Mouse (Mus musculus) retina, postnatal 7 days (tissue): ENCODE data around the gene Tbc1d25.

ENCODE experiments used
- DNase-seq: peaks from one replicate; pipeline ENCODE4 v3.0.0-alpha.2; 2012; ENCODE audit warnings: low read depth, low spot score

Tbc1d25 gene

GRCm38 (mm10) chrX:8175504-8176385, at the start of gene Tbc1d25:
Gene Tbc1d25, minus strand, starts transcription at chrX:8176181.
- DNase-seq = peak; percentile 71

- DNase-seq = no peak
These were observed 47.5 kb upstream of the Tbc1d25 start for GRCm38 (mm10) chrX:8223473-8223872.

GRCm38 (mm10) chrX:8222678-8223421, 46.9 kb upstream of the Tbc1d25 start:
- DNase-seq = no peak

- DNase-seq = no peak
These were observed 46.3 kb upstream of the Tbc1d25 start for GRCm38 (mm10) chrX:8222296-8222677.

- no peak for DNase-seq
These were observed 43.7 kb upstream of the Tbc1d25 start for GRCm38 (mm10) chrX:8219651-8220050.

GRCm38 (mm10) chrX:8218114-8218513, 42.1 kb upstream of the Tbc1d25 start:
- DNase-seq = no peak

- no peak for DNase-seq
These were observed 41.4 kb upstream of the Tbc1d25 start for GRCm38 (mm10) chrX:8217383-8217782.

- DNase-seq = no peak
These were observed 35.7 kb upstream of the Tbc1d25 start for GRCm38 (mm10) chrX:8211490-8212207.

GRCm38 (mm10) chrX:8209720-8210119, 33.7 kb upstream of the Tbc1d25 start:
- DNase-seq = no peak

- no peak for DNase-seq
These were observed 31.2 kb upstream of the Tbc1d25 start for GRCm38 (mm10) chrX:8207224-8207623.

GRCm38 (mm10) chrX:8206694-8207197, 30.8 kb upstream of the Tbc1d25 start:
- no peak for DNase-seq

- peak; percentile 53 for DNase-seq
These were observed 30.2 kb upstream of the Tbc1d25 start, which contains the start of gene Porcn for GRCm38 (mm10) chrX:8206015-8206693. Gene Porcn, minus strand, starts transcription at chrX:8206525.

- no peak for DNase-seq
These were observed 29.6 kb upstream of the Tbc1d25 start for GRCm38 (mm10) chrX:8205551-8205950.

GRCm38 (mm10) chrX:8205088-8205487, 29.1 kb upstream of the Tbc1d25 start:
- DNase-seq = no peak

GRCm38 (mm10) chrX:8204076-8204475, 28.1 kb upstream of the Tbc1d25 start:
- no peak for DNase-seq

GRCm38 (mm10) chrX:8203105-8203504, 27.1 kb upstream of the Tbc1d25 start:
- DNase-seq = no peak

- DNase-seq = no peak
These were observed 17.4 kb upstream of the Tbc1d25 start, which contains the start of gene Ebp for GRCm38 (mm10) chrX:8193419-8193723. Gene Ebp, minus strand, starts transcription at chrX:8193512.

- peak; percentile 63 for DNase-seq
These were observed 16.8 kb upstream of the Tbc1d25 start for GRCm38 (mm10) chrX:8192640-8193418.

GRCm38 (mm10) chrX:8192126-8192639, 16.2 kb upstream of the Tbc1d25 start:
- DNase-seq = no peak

GRCm38 (mm10) chrX:8182871-8183540, 7.0 kb upstream of the Tbc1d25 start:
- no peak for DNase-seq
